Mouse (Mus musculus) stomach, postnatal 0 days (tissue): ENCODE measurements around the gene Spats1. TPM values are rescaled to one million over a fixed set of nuclear protein-coding genes. Genes with fewer than 3 reads are reported as not detected.

ENCODE experiments used
- ATAC-seq: fragments of 200-750 bp; cut with Nextera tagmentation; 2 replicates; pipeline ENCODE4 v1.8.0; 2017; ENCODE audit not compliant: low FRiP score, low TSS enrichment
- DNase-seq: peaks from one replicate; pipeline ENCODE4 v3.0.0-alpha.2; 2016; ENCODE audit warnings: low spot score
- H3K27ac ChIP-seq: fragments of 300-500 bp; sonication (generic); replicated peaks from 2 replicates; pipeline ENCODE4 v1.5.1; 2014; ENCODE audit warnings: mild to moderate bottlenecking, control low read depth
- H3K27me3 ChIP-seq: fragments of 300-500 bp; sonication (generic); 2 replicates; pipeline ENCODE4 v1.6.1; 2014; ENCODE audit warnings: low read length; ENCODE audit not compliant: control insufficient read depth, insufficient read depth
- H3K36me3 ChIP-seq: fragments of 300-500 bp; sonication (generic); 2 replicates; pipeline ENCODE4 v1.6.1; 2014; ENCODE audit warnings: low read length, mixed read lengths; ENCODE audit not compliant: control insufficient read depth, insufficient read depth
- H3K4me1 ChIP-seq: fragments of 300-500 bp; sonication (generic); replicated peaks from 2 replicates; pipeline ENCODE4 v1.6.1; 2014; ENCODE audit warnings: antibody characterized with exemption; ENCODE audit not compliant: control insufficient read depth, insufficient read depth
- H3K4me2 ChIP-seq: fragments of 300-500 bp; sonication (generic); replicated peaks from 2 replicates; pipeline ENCODE4 v1.6.1; 2014; ENCODE audit warnings: low read depth, mild to moderate bottlenecking, control low read depth, moderate library complexity
- H3K4me3 ChIP-seq: fragments of 300-500 bp; sonication (generic); 2 replicates; pipeline ENCODE4 v1.5.1; 2014; ENCODE audit warnings: low read depth, low read length, control low read depth
- H3K9ac ChIP-seq: fragments of 300-500 bp; sonication (generic); 2 replicates; pipeline ENCODE4 v1.6.1; 2014; ENCODE audit warnings: mild to moderate bottlenecking, low read length, control low read depth, mixed read lengths
- H3K9me3 ChIP-seq: fragments of 300-500 bp; sonication (generic); 2 replicates; pipeline ENCODE4 v1.6.1; 2016; ENCODE audit warnings: low read length; ENCODE audit not compliant: control insufficient read depth
- CTCF ChIP-seq: IDR thresholded peaks from 2 replicates; pipeline ENCODE4 v1.5.1; 2016; ENCODE audit warnings: antibody characterized with exemption, low read depth, mild to moderate bottlenecking, moderate library complexity
- EP300 ChIP-seq: optimal IDR thresholded peaks from 2 replicates; pipeline ENCODE3; 2016; ENCODE audit warnings: antibody characterized with exemption
- WGBS: fragments of 180-500 bp; shearing (Covaris S2); extraction: QIAGEN DNeasy Blood & Tissue Kit; methylation state at CpG from one replicate; pipeline ENCODE4 v1.1.7; 2014; 5-methylcytosine and 5-hydroxymethylcytosine counted together
- polyA plus RNA-seq: library from polyadenylated mRNA; unstranded; fragments of >200 nt; fragmentation: Nextera tagmentation; extraction: Ambion mirVana; gene quantifications from 2 replicates; pipeline ENCODE4 v1.2.1, GENCODE M21; 2015

Spats1 gene
- polyA plus RNA-seq, 1 experiment from 2014 or later, result 0.24 TPM

GRCm38 (mm10) chr17:45403207-45403606 is 72.0 kb downstream of the Spats1 start:
- peak; percentile 42 for DNase-seq
- no peak overlapping the region for H3K4me3 ChIP-seq
- no peaks in the 10 kb centered on the region for H3K27me3 ChIP-seq
- peaks cover 6% of the 10 kb centered on the region for H3K36me3 ChIP-seq
- no peak overlapping the region for H3K9ac ChIP-seq
- 6% methylated on average over 3 of the region's 3 CpGs for WGBS
- peak; percentile 81 for TF ChIP-seq CTCF
- TF ChIP-seq EP300, result no peak
- ATAC-seq, result no peak
- no peak overlapping the region for H3K4me2 ChIP-seq
- no peaks in the 10 kb centered on the region for H3K9me3 ChIP-seq
- H3K27ac ChIP-seq, result no peak overlapping the region
- H3K4me1 ChIP-seq, result no peaks in the 10 kb centered on the region

- H3K27me3 ChIP-seq, result no peaks in the 10 kb centered on the region
- H3K9ac ChIP-seq, result no peak overlapping the region
- ATAC-seq (no peak), DNase-seq (no peak)
- no peaks in the 10 kb centered on the region for H3K4me1 ChIP-seq
- peak overlapping the region; percentile 20; the same call in 1 of the 2 replicates for H3K27ac ChIP-seq
- TF ChIP-seq CTCF (no peak), EP300 (no peak)
- peaks cover 6% of the 10 kb centered on the region for H3K36me3 ChIP-seq
- H3K4me3 ChIP-seq, result no peak overlapping the region
- H3K9me3 ChIP-seq, result no peaks in the 10 kb centered on the region
- H3K4me2 ChIP-seq, result no peak overlapping the region
- 47% methylated on average over 3 of the region's 3 CpGs for WGBS
Measured at GRCm38 (mm10) chr17:45402601-45403000, 72.6 kb downstream of the Spats1 start.

- Histone ChIP-seq H3K4me3 (no peak overlapping the region), H3K27ac (no peak overlapping the region), H3K27me3 (no peaks in the 10 kb centered on the region), H3K4me1 (no peaks in the 10 kb centered on the region), H3K36me3 (peaks cover 4% of the 10 kb centered on the region), H3K9me3 (no peaks in the 10 kb centered on the region), H3K9ac (no peak overlapping the region), H3K4me2 (no peak overlapping the region)
- no peak for DNase-seq
- WGBS, result 59% methylated on average over 1 of the region's 1 CpGs
- TF ChIP-seq EP300, result no peak
- TF ChIP-seq CTCF, result no peak
- no peak for ATAC-seq
Measured at GRCm38 (mm10) chr17:45402126-45402525, 73.1 kb downstream of the Spats1 start.

GRCm38 (mm10) chr17:45401126-45401905 is 73.9 kb downstream of the Spats1 start:
- WGBS, result 78% methylated on average over 5 of the region's 5 CpGs
- TF ChIP-seq CTCF (no peak), EP300 (no peak)
- H3K9ac ChIP-seq, result no peak overlapping the region
- H3K36me3 ChIP-seq, result peaks cover 2% of the 10 kb centered on the region; the same call in 1 of the 2 replicates
- no peak overlapping the region for H3K4me2 ChIP-seq
- H3K4me3 ChIP-seq, result no peak overlapping the region
- H3K27ac ChIP-seq, result no peak overlapping the region
- DNase-seq (no peak), ATAC-seq (no peak)
- no peaks in the 10 kb centered on the region for H3K4me1 ChIP-seq
- H3K9me3 ChIP-seq, result no peaks in the 10 kb centered on the region
- no peaks in the 10 kb centered on the region for H3K27me3 ChIP-seq

- Histone ChIP-seq H3K27ac (no peak overlapping the region), H3K36me3 (peaks cover 2% of the 10 kb centered on the region; the same call in 1 of the 2 replicates), H3K4me3 (no peak overlapping the region), H3K27me3 (no peaks in the 10 kb centered on the region), H3K9me3 (no peaks in the 10 kb centered on the region), H3K9ac (no peak overlapping the region), H3K4me1 (no peaks in the 10 kb centered on the region), H3K4me2 (no peak overlapping the region)
- ATAC-seq, result no peak
- WGBS, result 96% methylated on average over 2 of the region's 2 CpGs
- no peak for TF ChIP-seq CTCF
- TF ChIP-seq EP300, result no peak
- no peak for DNase-seq
Measured at GRCm38 (mm10) chr17:45398021-45398420, 77.2 kb downstream of the Spats1 start.

GRCm38 (mm10) chr17:45397541-45397940 is 77.7 kb downstream of the Spats1 start:
- no peak for DNase-seq
- no peak for ATAC-seq
- no peaks in the 10 kb centered on the region for H3K9me3 ChIP-seq
- 73% methylated on average over 3 of the region's 3 CpGs for WGBS
- H3K36me3 ChIP-seq, result peaks cover 2% of the 10 kb centered on the region
- H3K27me3 ChIP-seq, result no peaks in the 10 kb centered on the region
- H3K9ac ChIP-seq, result no peak overlapping the region
- H3K27ac ChIP-seq, result no peak overlapping the region
- no peaks in the 10 kb centered on the region for H3K4me1 ChIP-seq
- TF ChIP-seq EP300 (no peak), CTCF (peak; percentile 52)
- no peak overlapping the region for H3K4me2 ChIP-seq
- no peak overlapping the region for H3K4me3 ChIP-seq
